Mouse (Mus musculus): Measurements from ENCODE around the gene Fam234b.

DNA sequence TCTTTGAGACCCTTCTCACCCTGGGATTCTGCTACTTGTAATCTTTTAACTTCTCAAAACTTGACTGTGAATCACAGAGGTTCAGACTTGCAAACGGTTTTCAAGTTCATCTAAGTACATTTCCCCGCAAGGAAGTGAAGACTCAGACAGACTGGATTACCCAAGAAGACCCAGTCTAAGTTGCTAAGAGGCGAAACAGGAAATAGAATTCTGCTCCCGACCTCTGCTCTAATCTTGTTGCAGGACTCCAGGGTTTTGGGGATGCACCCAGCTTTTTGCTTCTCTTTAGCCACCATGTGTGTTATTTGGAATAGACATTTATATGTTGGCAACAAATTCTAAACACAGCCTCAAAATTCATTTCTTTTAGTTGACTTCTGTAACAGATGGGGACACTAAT, 36.4 kb upstream of the Fam234b start:
- TF ChIP-seq CTCF (IDR thresholded peaks at IDR 0.05; ENCODE audit: borderline replicate concordance, control insufficient read depth, extremely low read depth, insufficient read depth, low read length, poor library complexity) (no peak), POLR2A (IDR thresholded peaks at IDR 0.05; ENCODE audit: control insufficient read depth, extremely low read depth, insufficient read depth, low read length, poor library complexity) (no peak)

Data from thymus, adult 2 months (tissue).